Mouse (Mus musculus): ENCODE results near the gene Mitf.

- TF ChIP-seq POLR2A (IDR thresholded peaks at IDR 0.05; ENCODE audit: extremely low read depth, insufficient read depth, low read length) (no peak), CTCF (IDR thresholded peaks at IDR 0.05; ENCODE audit: extremely low read depth, insufficient read depth, low read length) (no peak)
Observed at GRCm38 (mm10) chr6:97856502-97856901, 49.6 kb downstream of the Mitf start.

Data from cortical plate, adult 2 months (tissue).